In genomic region chr5:131007871-131008505, GRCm38 (mm10) we compare ENCODE assay signal across 8 mouse cellular contexts.
DNase-seq lines count a peak whose midpoint lies in the region; ATAC-seq and TF ChIP-seq lines count a peak whose summit lies in the region.

No protein-coding gene starts in this region.

- no peaks in the 10 kb centered on the region for H3K36me3 ChIP-seq in MEL (ENCODE audit: control insufficient read depth in 1 of 2, insufficient read depth in 2 of 2, low read length in 2 of 2)
- H3K36me3 ChIP-seq in forebrain, embryonic 11.5 days (ENCODE audit: control insufficient read depth, insufficient read depth, low read length) = no peaks in the 10 kb centered on the region

- no peaks in the 10 kb centered on the region for H3K9me3 ChIP-seq in MEL (replicated peaks; ENCODE audit: insufficient read depth, low read length)
- H3K9me3 ChIP-seq in forebrain, embryonic 11.5 days (ENCODE audit: control insufficient read depth, low read length) = no peaks in the 10 kb centered on the region

- no peak for TF ChIP-seq EP300 in MEL (IDR thresholded peaks at IDR 0.05; ENCODE audit: low read depth in 1 of 2, low read length in 2 of 2)

- no peak overlapping the region for H3K4me3 ChIP-seq in layer of hippocampus, adult 2 months
- no peak overlapping the region for H3K4me3 ChIP-seq in MEL (ENCODE audit: control insufficient read depth in 1 of 2, insufficient read depth in 1 of 2, low read depth in 2 of 2, low read length in 2 of 2)
- no peak overlapping the region for H3K4me3 ChIP-seq in forebrain, embryonic 11.5 days (ENCODE audit: low read depth, low read length)

- peak overlapping the region; percentile 85 for H3K27ac ChIP-seq in layer of hippocampus, adult 2 months
- no peak overlapping the region for H3K27ac ChIP-seq in MEL (ENCODE audit: control insufficient read depth, low read depth, low read length)
- no peak overlapping the region for H3K27ac ChIP-seq in forebrain, embryonic 11.5 days (ENCODE audit: low read depth, low read length)

- no peak overlapping the region for H3K4me2 ChIP-seq in forebrain, embryonic 11.5 days (ENCODE audit: low read depth, low read length, severe bottlenecking)

- H3K27me3 ChIP-seq in MEL (ENCODE audit: control insufficient read depth in 1 of 2, insufficient read depth in 2 of 2, low read length in 2 of 2) = no peaks in the 10 kb centered on the region
- no peaks in the 10 kb centered on the region for H3K27me3 ChIP-seq in forebrain, embryonic 11.5 days (ENCODE audit: control insufficient read depth, insufficient read depth, low read length)

- no peak for ATAC-seq in forebrain, embryonic 11.5 days (replicated peaks; ENCODE audit: low FRiP score)

- 77% methylated on average over 3 of the region's 3 CpGs for WGBS in forebrain, embryonic 11.5 days

- peak; percentile 76 for TF ChIP-seq CTCF in layer of hippocampus, adult 2 months (conservative IDR thresholded peaks at IDR 0.05)
- peak; percentile 12 to 49 (median 36); a peak in 4 of 6 replicates for TF ChIP-seq CTCF in MEL (IDR thresholded peaks at IDR 0.05 in 2 of 3, conservative IDR thresholded peaks at IDR 0.05 in 1 of 3; ENCODE audit: control insufficient read depth in 1 of 3, insufficient read depth in 1 of 3, low read depth in 2 of 3, low read length in 3 of 3, poor library complexity in 1 of 3, severe bottlenecking in 1 of 3)

- TF ChIP-seq RAD21 in MEL (IDR thresholded peaks at IDR 0.05; ENCODE audit: low read depth, low read length) = 0 out of 2 replicates have a peak, but pooled peaks have one; percentile 2

- TF ChIP-seq POLR2A in MEL (IDR thresholded peaks at IDR 0.05; ENCODE audit: control insufficient read depth in 1 of 2, insufficient read depth in 1 of 2, low read depth in 1 of 2, low read length in 2 of 2, poor library complexity in 1 of 2) = no peak

- H3K9ac ChIP-seq in MEL (ENCODE audit: control insufficient read depth, low read depth, low read length, poor library complexity, severe bottlenecking) = no peak overlapping the region
- H3K9ac ChIP-seq in forebrain, embryonic 11.5 days (ENCODE audit: low read length) = no peak overlapping the region

- DNase-seq in layer of hippocampus, adult 2 months (ENCODE audit: low spot score in 2 of 2) = peak in 1 of 2 experiments; percentile 60
- DNase-seq in layer of hippocampus, adult 9-11 months = no peak
- peak; percentile 15 for DNase-seq in MEL (ENCODE audit: low read depth, low spot score)
- DNase-seq in adrenal gland, postnatal 36 days = peak; percentile 34 to 58
- DNase-seq in forebrain, embryonic 11.5 days (ENCODE audit: low spot score) = peak; percentile 63
- peak; percentile 31 to 64 for DNase-seq in layer of hippocampus, postnatal 25 days (ENCODE audit: extremely low spot score in 1 of 2, low spot score in 1 of 2)
- peak; percentile 53 for DNase-seq in right cerebral cortex, postnatal 4 days
- no peak for DNase-seq in adipocyte (ENCODE audit: low spot score)

- H3K79me2 ChIP-seq in MEL (ENCODE audit: control insufficient read depth, insufficient read depth, low read length, poor library complexity) = no peaks in the 10 kb centered on the region

- no peaks in the 10 kb centered on the region for H3K4me1 ChIP-seq in MEL (ENCODE audit: control insufficient read depth in 1 of 2, insufficient read depth in 2 of 2, low read length in 2 of 2)
- H3K4me1 ChIP-seq in forebrain, embryonic 11.5 days (replicated peaks; ENCODE audit: control insufficient read depth, insufficient read depth, low read length) = no peaks in the 10 kb centered on the region

TF ChIP-seq in MEL, 35 proteins besides CTCF, POLR2A, EP300 and RAD21:
- no peak for TF ChIP-seq TBP (IDR thresholded peaks at IDR 0.05; ENCODE audit: low read depth, low read length)
- no peak for TF ChIP-seq GABPA (IDR thresholded peaks at IDR 0.05; ENCODE audit: low read depth, low read length)
- no peak for TF ChIP-seq ELF1 (IDR thresholded peaks at IDR 0.05; ENCODE audit: low read depth, low read length)
- no peak for TF ChIP-seq GATA1 (IDR thresholded peaks at IDR 0.05; ENCODE audit: low read depth, low read length)
- TF ChIP-seq MXI1 (IDR thresholded peaks at IDR 0.05; ENCODE audit: low read depth, low read length) = no peak
- no peak for TF ChIP-seq ZNF384 (IDR thresholded peaks at IDR 0.05; ENCODE audit: low read depth, low read length)
- TF ChIP-seq MEF2A (IDR thresholded peaks at IDR 0.05; ENCODE audit: extremely low read depth, insufficient replicate concordance, low read depth, low read length, poor library complexity, severe bottlenecking) = no peak
- TF ChIP-seq BHLHE40 (IDR thresholded peaks at IDR 0.05; ENCODE audit: borderline replicate concordance, low read depth, low read length) = no peak
- no peak for TF ChIP-seq MAX (IDR thresholded peaks at IDR 0.05; ENCODE audit: low read length)
- no peak for TF ChIP-seq MYB (IDR thresholded peaks at IDR 0.05; ENCODE audit: low read depth, low read length)
- TF ChIP-seq HCFC1 (IDR thresholded peaks at IDR 0.05; ENCODE audit: low read depth, low read length) = no peak
- TF ChIP-seq SIN3A (IDR thresholded peaks at IDR 0.05; ENCODE audit: low read length) = no peak
- TF ChIP-seq ZMIZ1 (IDR thresholded peaks at IDR 0.05; ENCODE audit: low read depth, low read length) = no peak
- TF ChIP-seq TCF12 (IDR thresholded peaks at IDR 0.05; ENCODE audit: low read depth, low read length) = no peak
- TF ChIP-seq SMC3 (IDR thresholded peaks at IDR 0.05; ENCODE audit: low read depth, low read length) = no peak; the same call in 1 of the 2 replicates
- no peak for TF ChIP-seq E2F4 (IDR thresholded peaks at IDR 0.05; ENCODE audit: borderline replicate concordance, low read depth, low read length)
- no peak for TF ChIP-seq CHD1 (IDR thresholded peaks at IDR 0.05; ENCODE audit: low read depth, low read length)
- TF ChIP-seq UBTF (IDR thresholded peaks at IDR 0.05; ENCODE audit: borderline replicate concordance, insufficient read depth, low read depth, low read length) = no peak
TF ChIP-seq in MEL: peak in this region for 0.

Comparison
In these comparisons a context has a peak if more than half of its experiments do, and no peak if none do; other contexts are left out.
1. DNase-seq: peak in MEL (single experiment), adrenal gland, postnatal 36 days (2 of 2), forebrain, embryonic 11.5 days (single experiment), layer of hippocampus, postnatal 25 days (2 of 2) and right cerebral cortex, postnatal 4 days (single experiment); none in layer of hippocampus, adult 9-11 months (single experiment) and adipocyte (single experiment).